21 mouse cellular contexts compared by ENCODE assay signal in the genomic region with DNA sequence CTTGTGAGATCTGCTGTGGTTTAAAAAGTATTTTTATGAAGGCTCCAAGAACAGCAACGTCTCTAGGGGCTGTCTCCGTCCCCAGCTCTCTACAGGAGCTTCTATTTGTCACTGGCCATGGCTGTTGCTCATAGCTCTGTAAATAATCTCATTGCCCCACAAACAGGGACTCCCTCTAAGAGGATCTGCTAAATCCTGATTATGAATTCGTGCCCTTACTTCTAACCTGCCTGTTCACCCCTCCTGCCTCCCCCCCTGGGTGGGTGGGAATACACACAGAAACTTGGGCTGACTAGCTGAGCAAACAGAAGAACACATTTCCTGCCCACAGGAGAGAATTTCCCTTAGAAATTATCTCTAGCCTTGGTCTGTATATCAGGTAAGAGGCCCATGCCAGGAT.
"Had no signal": no experiment of that assay in that cellular context is flagged by ENCODE, and none has a peak within 500 bp of the region (broad histone marks: within the 10 kb centered on the region; RNA-seq: fewer than 3 reads in every experiment).

No protein-coding gene starts in this region.

- ATAC-seq: hindbrain, embryonic 16.5 days; hindbrain, postnatal 0 days; intestine, embryonic 15.5 days; intestine, embryonic 16.5 days; intestine, postnatal 0 days had no signal

- DNase-seq: heart, adult 2 months; heart, postnatal 10 days; heart, postnatal 14 days; heart, postnatal 36 days; heart, postnatal 4 days; kidney, adult 11 months; kidney, adult 18-20 months; kidney, adult 2 months; kidney, adult 9 months; kidney, postnatal 10 days; kidney, postnatal 14 days; kidney, postnatal 25 days; kidney, postnatal 36 days; kidney, postnatal 4 days; layer of hippocampus, adult 9-11 months; layer of hippocampus, postnatal 36 days had no signal
